Mouse (Mus musculus) spleen, postnatal 4 days (tissue): ENCODE results near the gene Asphd1.
"Not testable (repeated sequence)": the region's sequence is repeated elsewhere in the genome, so short reads cannot be mapped to it uniquely, and the experiment has no call there.

Source experiments
- DNase-seq, 2 experiments: peaks; one replicate each; pipeline ENCODE4 v3.0.0; 2022; ENCODE audit warnings: low spot score in 2 of 2

Gene Asphd1

DNA sequence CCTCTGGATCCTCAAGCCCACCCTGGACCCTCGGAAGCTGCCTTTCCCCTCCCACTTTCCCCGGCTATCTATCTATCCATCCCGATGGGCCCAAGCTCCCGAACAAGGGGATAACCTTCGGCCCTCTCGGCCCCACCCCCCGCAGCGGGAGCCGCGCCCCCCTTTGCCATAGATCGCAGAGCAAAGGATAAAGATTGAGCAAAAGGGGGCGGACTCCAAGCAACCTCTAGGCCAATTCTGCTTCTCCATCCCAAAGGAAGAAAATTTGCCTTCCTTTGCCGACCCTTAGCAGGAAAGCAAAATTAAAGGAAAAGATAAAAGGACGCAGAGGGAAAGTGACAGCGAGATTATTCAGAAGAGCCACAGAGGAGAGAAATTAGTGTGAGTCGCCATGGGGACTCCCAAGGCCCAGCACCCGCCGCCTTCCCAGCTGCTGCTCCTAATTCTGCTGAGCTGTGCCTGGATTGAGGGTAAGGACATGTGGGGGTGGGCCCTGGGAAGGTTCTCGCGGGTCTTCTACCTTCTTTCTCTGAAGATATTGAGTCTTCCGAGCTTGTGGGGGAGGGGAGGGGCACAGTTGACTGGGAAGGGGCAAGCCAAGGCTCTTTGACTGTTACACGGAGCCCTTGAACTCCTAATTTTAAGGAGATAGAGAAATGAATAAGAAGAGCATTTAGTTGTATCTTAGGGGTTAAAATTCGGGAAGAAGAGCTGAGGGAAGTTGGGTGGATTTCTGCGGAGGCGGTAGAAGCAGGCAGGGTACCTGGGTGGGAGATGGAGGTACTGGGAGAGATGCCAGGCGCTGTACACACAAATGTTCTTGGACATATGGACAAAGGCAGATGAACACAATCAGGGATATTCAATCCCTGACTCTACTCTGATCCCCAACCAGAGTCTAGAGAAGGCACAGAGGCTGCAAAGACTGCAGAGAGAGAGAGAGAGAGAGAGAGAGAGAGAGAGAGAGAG, 1.5 kb upstream of the Asphd1 start:
- no peak for DNase-seq

- DNase-seq: peak; percentile 92 to 99
These were observed 638 bp upstream of the Asphd1 start, which contains the start of gene Sez6l2 for GRCm38 (mm10) chr7:126949793-126950646. Sez6l2 (plus strand) TSS chr7:126950563.

GRCm38 (mm10) chr7:126948626-126949025, 756 bp downstream of the Asphd1 start:
- peak in 1 of 2 experiments; percentile 63 for DNase-seq

DNA sequence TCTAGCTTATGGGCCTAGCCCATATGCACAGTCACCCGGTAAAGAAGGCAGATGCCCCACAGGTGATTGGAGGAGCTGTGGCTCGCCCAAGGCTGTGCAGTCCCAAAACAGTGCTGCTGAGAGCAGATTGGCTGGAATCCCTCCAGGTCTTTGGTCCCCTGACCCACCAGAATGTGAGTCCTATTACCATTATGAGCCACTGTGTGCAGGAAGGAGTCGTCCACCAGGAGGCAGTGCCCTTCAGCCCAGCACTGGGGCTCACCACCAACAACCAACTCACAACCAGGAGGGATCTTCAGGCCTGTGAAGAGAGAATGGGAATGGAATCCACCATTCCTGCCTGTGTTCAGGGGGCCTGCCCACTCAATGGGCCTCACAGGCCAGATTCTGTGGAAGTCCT, 2.9 kb downstream of the Asphd1 start:
- DNase-seq: peak in 1 of 2 experiments; percentile 74

GRCm38 (mm10) chr7:126941801-126942200, 7.6 kb downstream of the Asphd1 start:
- DNase-seq: no peak

DNA sequence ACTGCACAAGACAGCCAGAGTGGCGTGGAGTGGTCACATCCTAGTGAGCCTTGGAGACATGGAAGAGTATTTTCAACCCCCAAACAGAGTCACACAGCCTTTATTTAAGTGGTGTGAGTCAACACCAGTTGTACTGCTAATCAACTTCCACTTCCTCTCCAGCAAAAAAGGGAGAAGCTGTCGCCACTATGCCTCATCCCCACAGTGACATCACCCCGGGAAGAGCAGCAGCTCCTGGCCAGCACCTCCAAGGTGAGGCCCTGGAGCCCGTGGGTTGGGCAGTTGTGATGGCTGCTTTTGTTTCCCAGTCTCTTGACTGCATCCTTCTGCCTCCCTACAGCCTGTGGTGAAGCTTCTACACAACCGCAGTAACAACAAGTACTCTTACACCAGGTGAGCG, 8.2 kb downstream of the Asphd1 start:
- DNase-seq: no peak

GRCm38 (mm10) chr7:126932652-126933051, 16.7 kb downstream of the Asphd1 start:
- DNase-seq: no peak

DNA sequence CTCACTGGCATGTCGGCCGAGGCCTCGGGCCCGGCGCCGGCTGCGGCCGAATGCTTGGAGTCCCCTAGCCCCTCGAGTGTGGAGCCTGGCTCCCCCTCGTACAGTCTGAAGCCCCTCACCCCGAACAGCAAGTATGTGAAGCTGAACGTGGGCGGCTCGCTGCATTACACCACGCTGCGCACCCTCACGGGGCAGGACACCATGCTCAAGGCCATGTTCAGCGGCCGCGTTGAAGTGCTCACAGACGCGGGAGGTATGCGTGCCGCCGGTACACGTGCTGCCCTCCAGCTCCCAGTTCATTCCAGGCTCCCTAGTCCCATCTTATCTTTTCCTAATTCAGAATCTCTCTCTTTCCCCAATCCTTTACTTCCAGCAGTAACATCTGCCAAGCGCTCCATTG, 20.3 kb downstream of the Asphd1 start:
- no peak for DNase-seq

DNA sequence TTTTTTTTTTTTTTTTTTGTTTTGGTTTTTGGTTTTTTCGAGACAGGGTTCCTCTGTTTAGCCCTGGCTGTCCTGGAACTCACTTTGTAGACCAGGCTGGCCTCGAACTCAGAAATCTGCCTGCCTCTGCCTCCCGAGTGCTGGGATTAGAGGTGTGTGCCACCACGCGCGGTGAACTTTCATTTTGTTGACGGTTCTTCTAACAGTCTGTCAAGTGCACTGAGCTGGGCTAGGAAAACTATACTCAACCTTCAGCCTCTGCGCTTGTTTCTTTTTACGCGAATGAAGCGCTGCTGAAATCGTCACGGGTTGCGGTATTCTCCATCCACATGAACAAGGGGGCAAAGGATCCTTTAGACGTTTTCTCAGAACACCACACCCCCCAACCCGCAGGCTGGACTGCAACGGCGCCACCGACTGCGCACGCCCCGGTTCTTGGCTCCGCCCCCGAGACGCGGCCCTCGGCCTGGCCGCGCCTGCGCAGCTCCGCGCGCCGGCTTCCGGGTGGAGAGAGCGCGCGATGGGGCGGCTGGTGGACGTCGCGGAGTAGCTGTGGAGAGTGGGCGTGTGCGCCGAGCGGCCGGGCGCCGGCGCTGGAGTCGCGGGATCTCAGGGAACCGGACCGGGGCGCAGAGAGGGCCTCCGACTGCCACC, 20.9 kb downstream of the Asphd1 start, which contains the start of gene Kctd13:
Gene Kctd13, plus strand, starts transcription at position 496 of the 654 bp plus-strand sequence.
- DNase-seq: peak; percentile 93 to 97

DNA sequence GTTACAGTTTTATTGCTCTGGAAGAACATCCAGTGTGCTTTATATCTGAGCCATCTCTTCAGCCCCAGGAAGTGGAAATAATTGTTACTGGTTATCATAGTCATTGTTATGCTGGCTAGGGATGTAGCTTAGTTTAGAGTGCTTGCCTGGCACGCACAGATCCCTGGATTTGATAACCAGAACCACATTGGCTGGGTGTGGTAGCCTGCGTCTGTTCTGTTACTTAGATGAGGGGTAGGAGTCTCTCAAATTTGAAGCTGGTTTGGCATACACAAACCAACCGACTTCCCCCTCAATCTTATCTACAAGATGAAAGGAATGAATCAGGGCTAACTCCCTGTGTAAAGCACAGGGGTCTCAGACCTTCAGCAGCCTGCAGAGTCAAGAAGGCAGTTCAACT, 23.1 kb downstream of the Asphd1 start:
- no peak for DNase-seq

- no peak for DNase-seq
These were observed 25.4 kb downstream of the Asphd1 start for GRCm38 (mm10) chr7:126923999-126924398.

DNA sequence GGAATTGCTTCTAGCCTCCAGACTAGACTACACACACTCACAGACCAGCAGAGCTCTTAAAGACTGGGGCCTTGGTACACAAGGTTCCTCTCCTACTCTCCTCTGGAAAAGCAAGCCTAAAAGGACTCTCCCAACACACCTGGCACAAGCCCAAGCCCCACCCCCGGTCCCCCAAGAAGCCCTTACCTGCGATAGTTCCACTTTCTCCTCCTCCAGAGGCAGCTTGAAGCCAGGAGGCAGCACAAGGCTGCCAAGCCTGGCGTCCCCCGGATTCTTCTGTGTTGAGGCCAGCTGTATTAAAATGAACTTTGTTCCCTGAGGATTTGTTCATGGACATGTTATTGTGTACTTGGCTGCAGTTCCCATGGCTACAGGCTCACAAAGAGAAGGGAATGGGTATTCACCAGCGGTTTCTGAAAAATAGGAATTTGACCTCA, 26.7 kb downstream of the Asphd1 start, which contains the start of gene Tmem219:
Gene Tmem219, minus strand, starts transcription at position 294 of the 437 bp plus-strand sequence.
- no peak for DNase-seq

DNA sequence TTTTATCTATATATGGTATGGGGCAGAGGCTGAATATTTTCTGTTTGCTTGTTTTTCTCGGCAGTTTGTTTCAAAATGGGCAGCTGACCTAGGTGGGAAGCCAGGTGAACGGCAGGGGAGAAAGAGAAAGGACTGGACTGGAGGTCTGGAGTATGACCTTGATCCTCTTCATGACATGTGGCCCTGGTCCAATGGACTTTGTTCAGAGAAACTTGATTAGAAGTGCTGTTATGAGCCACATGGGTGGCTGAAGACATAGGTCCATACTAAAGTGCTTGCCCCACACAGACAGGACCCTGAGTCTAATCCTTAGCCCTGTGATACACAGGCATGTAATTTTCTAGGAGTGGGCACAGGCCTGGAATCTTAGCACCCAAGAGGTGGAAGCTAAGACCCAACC, 27.8 kb downstream of the Asphd1 start:
- no peak for DNase-seq

DNA sequence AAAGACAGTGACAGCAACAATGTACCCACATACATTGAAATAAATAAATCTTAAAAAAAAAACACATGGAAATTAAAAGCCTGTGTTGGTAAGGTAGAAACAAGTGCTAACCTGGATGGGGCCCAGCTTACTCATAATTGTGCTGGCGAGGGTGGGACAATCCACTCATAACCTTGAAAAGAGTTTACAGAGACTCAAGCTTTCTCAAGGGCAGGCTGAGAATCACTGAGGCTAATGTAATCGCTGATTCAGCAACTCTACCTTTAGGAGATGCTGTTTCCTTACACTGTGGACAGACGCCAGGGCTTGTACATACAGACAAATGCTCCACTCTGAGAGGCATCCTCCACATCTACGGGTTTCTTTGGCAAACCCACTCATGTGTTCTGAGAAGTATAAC, 29.4 kb downstream of the Asphd1 start:
- DNase-seq: no peak

DNA sequence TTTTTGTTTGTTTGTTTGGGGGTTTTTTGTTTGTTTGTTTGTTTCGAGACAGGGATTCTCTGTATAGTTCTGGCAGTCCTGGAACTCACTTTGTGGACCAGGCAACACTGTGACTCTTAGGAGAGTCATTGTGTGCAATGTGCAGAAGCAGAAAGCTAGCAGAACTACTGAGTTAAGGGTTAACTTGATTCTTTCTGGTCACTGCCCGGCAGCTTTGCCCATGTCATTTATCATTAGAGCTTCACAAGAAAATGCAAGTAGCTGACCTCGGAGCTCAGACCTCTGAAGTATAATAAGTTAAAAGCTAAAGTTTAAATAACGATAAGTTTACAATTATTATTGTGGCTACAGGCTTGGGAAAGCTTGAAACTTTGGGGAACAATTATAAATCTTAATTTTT, 31.0 kb downstream of the Asphd1 start:
- DNase-seq: not testable (repeated sequence)

DNA sequence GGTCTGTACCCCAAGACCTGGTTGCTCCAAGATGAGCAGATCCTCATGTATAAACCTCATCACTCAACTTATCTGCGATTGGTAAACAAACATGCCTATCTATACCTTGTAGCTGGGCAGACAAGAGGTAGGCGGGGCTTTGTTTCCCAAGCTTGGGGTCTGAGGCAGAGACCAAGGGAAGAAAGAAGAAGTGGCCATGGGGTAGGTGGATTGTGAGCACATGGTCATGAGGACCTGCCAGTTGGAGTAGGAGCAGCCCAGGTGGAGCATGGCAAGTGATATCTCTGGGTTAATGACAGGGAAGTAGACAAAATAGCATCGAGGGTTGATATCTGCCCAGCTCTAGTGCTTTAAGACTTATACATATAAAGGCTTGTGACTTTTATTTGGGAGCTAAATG, 34.5 kb downstream of the Asphd1 start:
- DNase-seq: no peak

GRCm38 (mm10) chr7:126905590-126905989, 43.8 kb downstream of the Asphd1 start:
- no peak for DNase-seq

DNA sequence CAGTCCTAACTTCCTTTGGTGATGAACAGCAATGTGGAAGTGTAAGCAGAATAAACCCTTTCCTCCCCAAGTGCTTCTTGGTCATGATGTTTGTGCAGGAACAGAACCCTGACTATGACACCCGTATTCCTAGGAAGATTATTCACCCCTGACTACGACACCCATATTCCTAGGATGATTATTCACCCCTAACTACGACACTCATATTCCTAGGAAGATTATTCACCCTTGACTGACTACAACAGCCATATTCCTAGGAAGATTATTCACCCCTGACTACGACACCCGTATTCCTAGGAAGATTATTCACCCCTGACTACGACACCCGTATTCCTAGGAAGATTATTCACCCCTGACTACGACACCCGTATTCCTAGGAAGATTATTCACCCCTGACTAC, 49.6 kb downstream of the Asphd1 start:
- DNase-seq: not testable (repeated sequence)

- DNase-seq: peak; percentile 98 to 100
These were observed 51.0 kb downstream of the Asphd1 start for GRCm38 (mm10) chr7:126898102-126898990.

DNA sequence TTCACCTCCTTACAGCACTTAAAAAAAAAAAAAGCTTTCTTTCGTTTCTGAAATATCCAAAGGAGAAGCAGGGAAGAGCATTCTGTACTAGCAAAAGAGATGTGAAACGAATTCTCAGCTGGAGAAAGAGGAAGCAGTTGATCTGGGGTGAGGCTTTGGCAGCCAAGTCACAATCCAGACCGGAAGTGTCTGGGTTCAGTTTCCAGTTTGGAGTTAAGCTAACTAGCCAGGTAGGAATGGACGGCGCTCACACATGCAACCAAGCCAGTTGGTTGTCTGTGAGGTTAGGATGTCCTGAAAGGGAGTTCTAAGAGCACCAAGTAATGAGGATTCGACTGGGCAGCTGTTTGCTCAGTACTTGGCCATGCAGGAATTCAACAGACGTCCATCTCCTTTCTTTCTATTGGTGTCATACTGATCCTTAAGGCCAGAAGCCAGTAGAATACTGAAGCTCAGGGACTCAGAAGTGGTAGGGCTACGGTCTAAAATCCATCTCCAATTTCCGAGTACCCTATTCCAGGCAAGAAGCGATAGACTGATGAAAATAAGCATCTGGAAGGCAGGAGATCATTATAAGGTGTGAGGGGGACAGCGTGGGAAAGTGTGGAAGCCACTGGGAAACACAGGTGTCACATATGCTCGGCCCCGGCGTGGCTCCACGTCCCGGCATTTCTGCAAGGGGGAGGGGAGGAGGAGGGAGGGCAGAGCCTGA, 51.8 kb downstream of the Asphd1 start:
- peak in 1 of 2 experiments; percentile 69 for DNase-seq
